Mouse (Mus musculus) heart, postnatal 0 days (tissue): ENCODE measurements at regions not wholly inside any gene's neighbourhood (a gene's known extent, or its start where the extent isn't known, plus 50 kb on each side); places are given as distances from the start of the nearest gene placed in this dataset.

Experiments
- ATAC-seq: fragments of 200-750 bp; cut with Nextera tagmentation; 2 replicates; pipeline ENCODE4 v1.8.0; 2017; ENCODE audit warnings: low read depth, moderate number of reproducible peaks, moderate library complexity; ENCODE audit not compliant: insufficient read depth
- DNase-seq: peaks from one replicate; pipeline ENCODE4 v3.0.0-alpha.2; 2016; ENCODE audit warnings: low spot score
- H3K27ac ChIP-seq: fragments of 300-500 bp; sonication (generic); 2 replicates; pipeline ENCODE4 v1.5.1; 2014; ENCODE audit warnings: low read depth, mild to moderate bottlenecking
- H3K27me3 ChIP-seq: fragments of 300-500 bp; sonication (generic); 2 replicates; pipeline ENCODE4 v1.6.1; 2014; ENCODE audit warnings: low read length, mixed read lengths; ENCODE audit not compliant: control insufficient read depth, insufficient read depth
- H3K36me3 ChIP-seq: fragments of 300-500 bp; sonication (generic); replicated peaks from 2 replicates; pipeline ENCODE4 v1.6.1; 2014; ENCODE audit warnings: low read length, mixed read lengths; ENCODE audit not compliant: control insufficient read depth, insufficient read depth
- H3K4me1 ChIP-seq: fragments of 300-500 bp; sonication (generic); 2 replicates; pipeline ENCODE4 v1.6.1; 2014; ENCODE audit warnings: antibody characterized with exemption; ENCODE audit not compliant: control insufficient read depth, insufficient read depth
- H3K4me2 ChIP-seq: fragments of 300-500 bp; sonication (generic); 2 replicates; pipeline ENCODE4 v1.6.1; 2014; ENCODE audit warnings: low read depth, mild to moderate bottlenecking, low read length, moderate library complexity
- H3K4me3 ChIP-seq: fragments of 300-500 bp; sonication (generic); 2 replicates; pipeline ENCODE4 v1.5.1; 2014; ENCODE audit warnings: low read depth, low read length
- H3K9ac ChIP-seq: fragments of 300-500 bp; sonication (generic); replicated peaks from 2 replicates; pipeline ENCODE4 v1.6.1; 2014; ENCODE audit warnings: low read depth, low read length, mixed read lengths
- H3K9me3 ChIP-seq: fragments of 300-500 bp; sonication (generic); replicated peaks from 2 replicates; pipeline ENCODE4 v1.6.1; 2016; ENCODE audit warnings: low read length; ENCODE audit not compliant: control insufficient read depth
- CTCF ChIP-seq: IDR thresholded peaks from 2 replicates; pipeline ENCODE4 v1.5.1; 2016; ENCODE audit warnings: antibody characterized with exemption, control low read depth, low read depth
- EP300 ChIP-seq: IDR thresholded peaks from 2 replicates; pipeline ENCODE4 v1.6.1; 2016; ENCODE audit warnings: antibody characterized with exemption, low read depth
- WGBS: fragments of 180-500 bp; shearing (Covaris S2); extraction: QIAGEN DNeasy Blood & Tissue Kit; methylation state at CpG from one replicate; pipeline ENCODE4 v1.1.7; 2014; 5-methylcytosine and 5-hydroxymethylcytosine counted together

GRCm38 (mm10) chr12:26781537-26781936, 312.5 kb downstream of the Cmpk2 start:
- 78% methylated on average over 3 of the region's 3 CpGs for WGBS

GRCm38 (mm10) chr12:26778796-26779195, 309.8 kb downstream of the Cmpk2 start:
- 0 out of 2 replicates have a peak, but pooled peaks cover 5% of the 10 kb centered on the region for H3K9me3 ChIP-seq
- no peak for TF ChIP-seq EP300
- TF ChIP-seq CTCF: no peak
- WGBS: 66% methylated on average over 3 of the region's 3 CpGs
- ATAC-seq (no peak), DNase-seq (no peak)
- no peaks in the 10 kb centered on the region for H3K4me1 ChIP-seq
- H3K36me3 ChIP-seq: no peaks in the 10 kb centered on the region
- no peak overlapping the region for H3K4me3 ChIP-seq
- H3K27ac ChIP-seq: no peak overlapping the region
- no peak overlapping the region for H3K9ac ChIP-seq
- H3K4me2 ChIP-seq: no peak overlapping the region
- H3K27me3 ChIP-seq: no peaks in the 10 kb centered on the region

More at GRCm38 (mm10) chr12:26781537-26781936, 312.5 kb downstream of the Cmpk2 start:
- H3K4me2 ChIP-seq: no peak overlapping the region
- 0 out of 2 replicates have a peak, but pooled peaks cover 5% of the 10 kb centered on the region for H3K9me3 ChIP-seq
- no peak overlapping the region for H3K4me3 ChIP-seq
- H3K36me3 ChIP-seq: no peaks in the 10 kb centered on the region
- no peak overlapping the region for H3K9ac ChIP-seq
- DNase-seq: no peak
- H3K27ac ChIP-seq: no peak overlapping the region
- no peaks in the 10 kb centered on the region for H3K27me3 ChIP-seq
- TF ChIP-seq CTCF (no peak), EP300 (no peak)
- H3K4me1 ChIP-seq: 0 out of 2 replicates have a peak, but pooled peaks cover 5% of the 10 kb centered on the region
- ATAC-seq: no peak

- Histone ChIP-seq H3K4me1 (no peaks in the 10 kb centered on the region), H3K4me3 (no peak overlapping the region), H3K27ac (no peak overlapping the region), H3K36me3 (no peaks in the 10 kb centered on the region), H3K9me3 (0 out of 2 replicates have a peak, but pooled peaks cover 5% of the 10 kb centered on the region), H3K4me2 (no peak overlapping the region), H3K9ac (no peak overlapping the region), H3K27me3 (no peaks in the 10 kb centered on the region)
- no peak for ATAC-seq
- WGBS: 89% methylated on average over 1 of the region's 1 CpGs
- no peak for DNase-seq
- no peak for TF ChIP-seq CTCF
- no peak for TF ChIP-seq EP300
Measured at GRCm38 (mm10) chr12:26776986-26777385, 308.0 kb downstream of the Cmpk2 start.

- ATAC-seq (no peak), DNase-seq (no peak)
- Histone ChIP-seq H3K9me3 (0 out of 2 replicates have a peak, but pooled peaks cover 5% of the 10 kb centered on the region), H3K27me3 (no peaks in the 10 kb centered on the region), H3K27ac (no peak overlapping the region), H3K9ac (no peak overlapping the region), H3K4me2 (no peak overlapping the region), H3K36me3 (no peaks in the 10 kb centered on the region), H3K4me1 (no peaks in the 10 kb centered on the region), H3K4me3 (no peak overlapping the region)
- WGBS: 77% methylated on average over 2 of the region's 2 CpGs
- TF ChIP-seq CTCF (no peak), EP300 (no peak)
Measured at GRCm38 (mm10) chr12:26774016-26774415, 305.0 kb downstream of the Cmpk2 start.

GRCm38 (mm10) chr12:26770753-26771583, 302.0 kb downstream of the Cmpk2 start:
- ATAC-seq (no peak), DNase-seq (no peak)
- no peaks in the 10 kb centered on the region for H3K9me3 ChIP-seq
- no peak overlapping the region for H3K9ac ChIP-seq
- no peak overlapping the region for H3K4me2 ChIP-seq
- no peaks in the 10 kb centered on the region for H3K4me1 ChIP-seq
- TF ChIP-seq CTCF (no peak), EP300 (no peak)
- no peaks in the 10 kb centered on the region for H3K36me3 ChIP-seq
- whole genome bisulfite sequencing: 74% methylated on average over 1 of the region's 1 CpGs
- no peaks in the 10 kb centered on the region for H3K27me3 ChIP-seq
- H3K4me3 ChIP-seq: no peak overlapping the region
- no peak overlapping the region for H3K27ac ChIP-seq

GRCm38 (mm10) chr12:26767551-26767950, 298.5 kb downstream of the Cmpk2 start:
- DNase-seq: no peak
- H3K27me3 ChIP-seq: no peaks in the 10 kb centered on the region
- whole genome bisulfite sequencing: 77% methylated on average over 3 of the region's 3 CpGs
- TF ChIP-seq EP300: no peak
- H3K4me3 ChIP-seq: no peak overlapping the region
- H3K4me1 ChIP-seq: no peaks in the 10 kb centered on the region
- H3K4me2 ChIP-seq: no peak overlapping the region
- H3K36me3 ChIP-seq: no peaks in the 10 kb centered on the region
- H3K9ac ChIP-seq: no peak overlapping the region
- ATAC-seq: no peak
- no peak overlapping the region for H3K27ac ChIP-seq
- H3K9me3 ChIP-seq: no peaks in the 10 kb centered on the region
